Mouse (Mus musculus) liver, adult (tissue): ENCODE measurements around the gene Mrpl39.

Experiments
- GATA4 ChIP-seq: IDR thresholded peaks from 2 replicates; pipeline ENCODE4 v1.6.1; 2014; ENCODE audit warnings: mild to moderate bottlenecking, low read length; ENCODE audit not compliant: insufficient replicate concordance

Gene Mrpl39

GRCm38 (mm10) chr16:84770891-84771290 is 35.3 kb upstream of the Mrpl39 start:
- TF ChIP-seq GATA4 = no peak

GRCm38 (mm10) chr16:84769619-84770464 is 34.3 kb upstream of the Mrpl39 start:
- no peak for TF ChIP-seq GATA4

- peak; percentile 44; the same call in 1 of the 2 replicates for TF ChIP-seq GATA4
Measured at GRCm38 (mm10) chr16:84769182-84769581, 33.6 kb upstream of the Mrpl39 start.

GRCm38 (mm10) chr16:84767956-84768355 is 32.4 kb upstream of the Mrpl39 start:
- no peak for TF ChIP-seq GATA4

GRCm38 (mm10) chr16:84745721-84746306 is 10.3 kb upstream of the Mrpl39 start:
- TF ChIP-seq GATA4 = no peak

GRCm38 (mm10) chr16:84744703-84745490 is 9.4 kb upstream of the Mrpl39 start:
- no peak for TF ChIP-seq GATA4

- no peak for TF ChIP-seq GATA4
Measured at GRCm38 (mm10) chr16:84737358-84737757, 1.8 kb upstream of the Mrpl39 start.

GRCm38 (mm10) chr16:84734806-84735165 is 756 bp downstream of the Mrpl39 start:
- no peak for TF ChIP-seq GATA4

- no peak for TF ChIP-seq GATA4
Measured at GRCm38 (mm10) chr16:84720670-84721069, 14.9 kb downstream of the Mrpl39 start.

GRCm38 (mm10) chr16:84718250-84718649 is 17.3 kb downstream of the Mrpl39 start:
- no peak for TF ChIP-seq GATA4

GRCm38 (mm10) chr16:84717618-84718248 is 17.8 kb downstream of the Mrpl39 start:
- no peak for TF ChIP-seq GATA4

- no peak for TF ChIP-seq GATA4
Measured at GRCm38 (mm10) chr16:84716724-84717617, 18.6 kb downstream of the Mrpl39 start.

- no peak for TF ChIP-seq GATA4
Measured at GRCm38 (mm10) chr16:84716197-84716596, 19.3 kb downstream of the Mrpl39 start.

- TF ChIP-seq GATA4 = no peak
Measured at GRCm38 (mm10) chr16:84714978-84715377, 20.6 kb downstream of the Mrpl39 start.
